Mouse (Mus musculus) liver, postnatal 0 days (tissue): ENCODE results near the gene Tfe3.

ENCODE experiments used
- CTCF ChIP-seq: sonication (generic); IDR thresholded peaks from 2 replicates; pipeline ENCODE4 v1.5.1; 2016; ENCODE audit warnings: antibody characterized with exemption, low read depth
- EP300 ChIP-seq: IDR thresholded peaks from 2 replicates; pipeline ENCODE4 v1.6.1; 2016; ENCODE audit warnings: antibody characterized with exemption, low read depth, mild to moderate bottlenecking

GRCm38 (mm10) chrX:7762921-7763197 lies 499 bp downstream of the Tfe3 start:
- TF ChIP-seq CTCF (no peak), EP300 (no peak)
